Mouse (Mus musculus) heart, adult 2 months (tissue): Measurements from ENCODE around the gene Nek8.

Source experiments
- CTCF ChIP-seq: fragments of 200-600 bp; IDR thresholded peaks from 2 replicates; pipeline ENCODE4 v1.8.1; 2022; ENCODE audit warnings: antibody characterized with exemption, mild to moderate bottlenecking, moderate library complexity
- EP300 ChIP-seq: fragments of 200-500 bp; IDR thresholded peaks from 2 replicates; pipeline ENCODE4 v1.6.1; 2011; ENCODE audit warnings: low read depth, low read length, control low read depth; ENCODE audit not compliant: insufficient read depth

DNA sequence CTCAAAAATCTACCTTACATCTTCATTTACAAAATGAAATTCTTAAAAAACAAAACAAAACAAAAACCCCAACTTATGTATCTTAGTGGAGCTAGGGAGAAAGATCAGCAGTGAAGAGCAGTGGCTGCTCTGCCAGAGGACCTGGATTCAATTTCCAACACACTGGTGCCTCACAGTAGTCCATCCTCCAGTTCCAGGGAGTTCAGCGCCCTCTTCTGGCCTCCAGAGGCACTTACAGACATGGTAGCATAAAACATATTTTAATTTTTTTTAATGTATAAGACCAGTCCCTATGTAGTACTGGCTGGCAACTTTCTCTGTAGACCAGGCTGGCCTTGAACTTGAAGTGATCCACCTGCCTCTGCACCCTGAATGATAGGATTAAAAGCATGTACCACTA lies 25.3 kb downstream of the Nek8 start:
- no peak for TF ChIP-seq EP300
- peak; percentile 66 for TF ChIP-seq CTCF
